Mouse (Mus musculus): ENCODE measurements at regions not wholly inside any gene's neighbourhood (a gene's known extent, or its start where the extent isn't known, plus 50 kb on each side); places are given as distances from the start of the nearest gene placed in this dataset.

GRCm38 (mm10) chr8:36304809-36305208, 539.2 kb downstream of the Gm19410 start:
- Histone ChIP-seq H3K36me3 (ENCODE audit: control insufficient read depth, insufficient read depth, low read length, poor library complexity, severe bottlenecking) (no peaks in the 10 kb centered on the region), H3K27me3 (ENCODE audit: control insufficient read depth, insufficient read depth, low read length, poor library complexity, severe bottlenecking) (no peaks in the 10 kb centered on the region)
- DNase-seq (ENCODE audit: low read depth, low spot score) = no peak

- DNase-seq (ENCODE audit: low read depth, low spot score) = no peak
- Histone ChIP-seq H3K36me3 (ENCODE audit: control insufficient read depth, insufficient read depth, low read length, poor library complexity, severe bottlenecking) (no peaks in the 10 kb centered on the region), H3K27me3 (ENCODE audit: control insufficient read depth, insufficient read depth, low read length, poor library complexity, severe bottlenecking) (no peaks in the 10 kb centered on the region)
Measured at GRCm38 (mm10) chr8:36306336-36306735, 540.7 kb downstream of the Gm19410 start.

GRCm38 (mm10) chr8:36307496-36307895, 541.9 kb downstream of the Gm19410 start:
- H3K27me3 ChIP-seq (ENCODE audit: control insufficient read depth, insufficient read depth, low read length, poor library complexity, severe bottlenecking) = no peaks in the 10 kb centered on the region
- no peak for DNase-seq (ENCODE audit: low read depth, low spot score)
- H3K36me3 ChIP-seq (ENCODE audit: control insufficient read depth, insufficient read depth, low read length, poor library complexity, severe bottlenecking) = no peaks in the 10 kb centered on the region

- DNase-seq (ENCODE audit: low read depth, low spot score) = no peak
- Histone ChIP-seq H3K27me3 (ENCODE audit: control insufficient read depth, insufficient read depth, low read length, poor library complexity, severe bottlenecking) (no peaks in the 10 kb centered on the region), H3K36me3 (ENCODE audit: control insufficient read depth, insufficient read depth, low read length, poor library complexity, severe bottlenecking) (no peaks in the 10 kb centered on the region)
Measured at GRCm38 (mm10) chr8:36308056-36308455, 542.5 kb downstream of the Gm19410 start.

GRCm38 (mm10) chr8:36309326-36309725, 543.7 kb downstream of the Gm19410 start:
- Histone ChIP-seq H3K27me3 (ENCODE audit: control insufficient read depth, insufficient read depth, low read length, poor library complexity, severe bottlenecking) (no peaks in the 10 kb centered on the region), H3K36me3 (ENCODE audit: control insufficient read depth, insufficient read depth, low read length, poor library complexity, severe bottlenecking) (no peaks in the 10 kb centered on the region)
- DNase-seq (ENCODE audit: low read depth, low spot score) = no peak

GRCm38 (mm10) chr8:36309952-36310351, 544.4 kb downstream of the Gm19410 start:
- Histone ChIP-seq H3K27me3 (ENCODE audit: control insufficient read depth, insufficient read depth, low read length, poor library complexity, severe bottlenecking) (no peaks in the 10 kb centered on the region), H3K36me3 (ENCODE audit: control insufficient read depth, insufficient read depth, low read length, poor library complexity, severe bottlenecking) (no peaks in the 10 kb centered on the region)
- DNase-seq (ENCODE audit: low read depth, low spot score) = no peak

- H3K27me3 ChIP-seq (ENCODE audit: control insufficient read depth, insufficient read depth, low read length, poor library complexity, severe bottlenecking) = no peaks in the 10 kb centered on the region
- no peaks in the 10 kb centered on the region for H3K36me3 ChIP-seq (ENCODE audit: control insufficient read depth, insufficient read depth, low read length, poor library complexity, severe bottlenecking)
- DNase-seq (ENCODE audit: low read depth, low spot score) = no peak
Measured at GRCm38 (mm10) chr8:36311734-36312133, 546.1 kb downstream of the Gm19410 start.

GRCm38 (mm10) chr8:36312963-36313362, 547.4 kb downstream of the Gm19410 start:
- Histone ChIP-seq H3K27me3 (ENCODE audit: control insufficient read depth, insufficient read depth, low read length, poor library complexity, severe bottlenecking) (no peaks in the 10 kb centered on the region), H3K36me3 (ENCODE audit: control insufficient read depth, insufficient read depth, low read length, poor library complexity, severe bottlenecking) (no peaks in the 10 kb centered on the region)
- DNase-seq (ENCODE audit: low read depth, low spot score) = no peak

- H3K36me3 ChIP-seq (ENCODE audit: control insufficient read depth, insufficient read depth, low read length, poor library complexity, severe bottlenecking) = no peaks in the 10 kb centered on the region; the same call in 1 of the 2 replicates
- H3K27me3 ChIP-seq (ENCODE audit: control insufficient read depth, insufficient read depth, low read length, poor library complexity, severe bottlenecking) = no peaks in the 10 kb centered on the region
Measured at GRCm38 (mm10) chr8:36318396-36318795, 552.8 kb downstream of the Gm19410 start.

GRCm38 (mm10) chr8:36318884-36319283, 553.3 kb downstream of the Gm19410 start:
- Histone ChIP-seq H3K27me3 (ENCODE audit: control insufficient read depth, insufficient read depth, low read length, poor library complexity, severe bottlenecking) (no peaks in the 10 kb centered on the region), H3K36me3 (ENCODE audit: control insufficient read depth, insufficient read depth, low read length, poor library complexity, severe bottlenecking) (no peaks in the 10 kb centered on the region; the same call in 1 of the 2 replicates)
- DNase-seq (ENCODE audit: low read depth, low spot score) = no peak

More at GRCm38 (mm10) chr8:36318396-36318795, 552.8 kb downstream of the Gm19410 start:
- DNase-seq (ENCODE audit: low read depth, low spot score) = no peak

GRCm38 (mm10) chr8:36319314-36319959, 553.8 kb downstream of the Gm19410 start:
- no peak for DNase-seq (ENCODE audit: low read depth, low spot score)
- Histone ChIP-seq H3K36me3 (ENCODE audit: control insufficient read depth, insufficient read depth, low read length, poor library complexity, severe bottlenecking) (no peaks in the 10 kb centered on the region; the same call in 1 of the 2 replicates), H3K27me3 (ENCODE audit: control insufficient read depth, insufficient read depth, low read length, poor library complexity, severe bottlenecking) (no peaks in the 10 kb centered on the region)

- no peak for DNase-seq (ENCODE audit: low read depth, low spot score)
- no peaks in the 10 kb centered on the region; the same call in 1 of the 2 replicates for H3K36me3 ChIP-seq (ENCODE audit: control insufficient read depth, insufficient read depth, low read length, poor library complexity, severe bottlenecking)
- H3K27me3 ChIP-seq (ENCODE audit: control insufficient read depth, insufficient read depth, low read length, poor library complexity, severe bottlenecking) = no peaks in the 10 kb centered on the region
Measured at GRCm38 (mm10) chr8:36322125-36322524, 556.5 kb downstream of the Gm19410 start.

GRCm38 (mm10) chr8:36322578-36322977, 557.0 kb downstream of the Gm19410 start:
- no peaks in the 10 kb centered on the region; the same call in 1 of the 2 replicates for H3K36me3 ChIP-seq (ENCODE audit: control insufficient read depth, insufficient read depth, low read length, poor library complexity, severe bottlenecking)
- H3K27me3 ChIP-seq (ENCODE audit: control insufficient read depth, insufficient read depth, low read length, poor library complexity, severe bottlenecking) = no peaks in the 10 kb centered on the region
- DNase-seq (ENCODE audit: low read depth, low spot score) = no peak

- DNase-seq (ENCODE audit: low read depth, low spot score) = no peak
- Histone ChIP-seq H3K27me3 (ENCODE audit: control insufficient read depth, insufficient read depth, low read length, poor library complexity, severe bottlenecking) (no peaks in the 10 kb centered on the region), H3K36me3 (ENCODE audit: control insufficient read depth, insufficient read depth, low read length, poor library complexity, severe bottlenecking) (no peaks in the 10 kb centered on the region)
Measured at GRCm38 (mm10) chr8:36338628-36339027, 573.0 kb downstream of the Gm19410 start.

- no peaks in the 10 kb centered on the region for H3K36me3 ChIP-seq (ENCODE audit: control insufficient read depth, insufficient read depth, low read length, poor library complexity, severe bottlenecking)
- H3K27me3 ChIP-seq (ENCODE audit: control insufficient read depth, insufficient read depth, low read length, poor library complexity, severe bottlenecking) = no peaks in the 10 kb centered on the region
- DNase-seq (ENCODE audit: low read depth, low spot score) = no peak
Measured at GRCm38 (mm10) chr8:36339449-36339848, 573.9 kb downstream of the Gm19410 start.

GRCm38 (mm10) chr8:36340454-36340853, 574.9 kb downstream of the Gm19410 start:
- Histone ChIP-seq H3K36me3 (ENCODE audit: control insufficient read depth, insufficient read depth, low read length, poor library complexity, severe bottlenecking) (no peaks in the 10 kb centered on the region), H3K27me3 (ENCODE audit: control insufficient read depth, insufficient read depth, low read length, poor library complexity, severe bottlenecking) (no peaks in the 10 kb centered on the region)
- no peak for DNase-seq (ENCODE audit: low read depth, low spot score)
